Mouse (Mus musculus) activated CD4-positive, CD25-positive, alpha-beta regulatory T cell, adult 4 months (primary cell): ENCODE results near the gene Slc44a5. TPM values are rescaled to one million over a fixed set of nuclear protein-coding genes. Genes with fewer than 3 reads are reported as not detected.
"Not testable (repeated sequence)": the region's sequence is repeated elsewhere in the genome, so short reads cannot be mapped to it uniquely, and the experiment has no call there.

Experiments used
- ATAC-seq: one replicate; pipeline ENCODE4 v1.8.0; 2017
- polyA plus RNA-seq, 2 experiments: library from polyadenylated mRNA; unstranded; fragments of 100-300 nt; shearing (Covaris generic); gene quantifications; one replicate each; pipeline ENCODE4 v1.2.1; 2017

Gene Slc44a5
- polyA plus RNA-seq, 2 experiments from 2014 or later = not detected

DNA sequence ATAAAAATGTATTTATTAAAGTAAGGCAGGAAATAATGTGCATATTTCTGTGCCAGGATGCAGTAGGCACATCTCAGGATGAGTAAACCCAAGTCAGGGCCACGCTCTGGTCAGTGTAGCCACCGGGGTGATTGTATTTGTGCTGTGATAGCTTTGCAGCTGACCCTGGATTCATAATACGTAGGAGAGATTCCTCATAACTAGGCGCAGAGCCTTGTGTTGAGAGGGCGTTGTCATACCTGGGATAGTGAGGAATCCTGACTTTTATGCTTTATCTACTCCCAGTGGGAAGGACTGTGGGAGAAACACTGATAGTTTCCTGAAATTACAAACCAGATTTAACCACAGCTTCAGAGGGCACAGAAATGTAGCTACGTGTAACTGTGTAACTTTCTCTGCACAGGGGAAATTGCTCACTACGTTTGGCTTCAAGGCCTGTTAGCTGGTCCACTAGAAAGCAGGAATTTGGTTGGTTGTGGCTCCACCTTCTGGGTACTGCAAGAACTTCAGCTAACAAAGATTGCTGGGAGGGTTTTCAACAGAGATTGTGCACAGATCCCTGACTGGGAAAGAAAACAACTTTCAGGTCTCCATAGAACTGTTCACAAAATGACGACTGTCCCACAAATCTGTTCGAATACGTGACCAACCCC, 253.0 kb downstream of the Slc44a5 start:
- no peak for ATAC-seq

DNA sequence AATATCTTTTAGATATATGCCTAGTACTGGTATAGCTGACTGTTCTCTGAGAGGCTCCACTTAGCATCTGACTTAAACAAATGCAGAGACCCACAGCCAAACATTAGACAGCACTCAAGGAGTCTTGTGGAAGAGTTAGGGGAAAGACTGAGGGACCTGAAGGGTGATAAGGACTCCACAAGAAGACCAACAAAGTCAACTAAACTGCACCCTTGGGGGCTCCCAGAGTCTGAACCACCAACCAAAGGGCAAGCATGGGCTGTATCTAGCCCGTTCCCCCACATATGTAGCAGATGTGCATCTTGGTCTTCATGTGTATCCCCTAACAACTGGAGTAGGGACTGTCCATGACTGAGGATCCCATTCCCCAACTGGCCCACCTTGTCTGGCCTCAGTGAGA, 271.7 kb downstream of the Slc44a5 start:
- no peak for ATAC-seq

DNA sequence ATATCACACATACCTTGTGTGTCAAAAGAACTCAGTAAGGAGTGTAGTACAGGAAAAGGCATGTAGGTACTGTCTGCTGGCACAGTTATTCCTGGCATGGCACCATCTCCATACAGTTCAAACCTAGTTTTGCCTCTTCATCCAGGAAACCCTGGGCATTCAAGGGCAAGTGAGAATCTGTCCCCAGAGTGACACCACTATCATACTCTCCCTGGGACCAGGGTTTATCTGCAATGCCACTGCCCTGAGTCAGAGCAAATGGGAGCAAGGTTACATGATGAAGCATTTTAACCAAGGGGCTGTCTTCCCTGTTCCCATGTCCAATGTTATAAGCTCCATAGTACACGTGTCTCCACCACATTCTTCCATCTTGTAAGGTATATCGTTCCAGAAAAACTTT, 278.2 kb downstream of the Slc44a5 start:
- no peak for ATAC-seq

DNA sequence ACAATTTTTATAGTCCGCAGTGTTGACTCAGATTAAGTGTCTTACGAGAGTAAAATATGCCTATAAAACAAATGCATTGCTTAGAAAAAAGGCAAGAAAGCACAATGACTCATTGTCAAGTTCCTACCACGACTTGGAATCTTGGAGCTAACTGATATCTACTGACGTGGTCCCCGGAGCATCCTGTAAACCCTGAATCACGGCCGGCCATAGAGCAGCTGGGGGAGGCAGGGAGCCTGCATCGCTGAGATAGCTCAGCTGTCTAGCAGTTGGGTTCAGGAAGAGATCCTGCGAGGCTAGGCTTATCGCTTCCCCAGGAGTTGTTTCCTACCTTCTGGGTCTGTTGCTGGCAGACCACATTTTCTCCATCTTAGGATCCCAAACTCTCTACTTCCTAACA, 279.0 kb downstream of the Slc44a5 start:
- ATAC-seq = no peak

DNA sequence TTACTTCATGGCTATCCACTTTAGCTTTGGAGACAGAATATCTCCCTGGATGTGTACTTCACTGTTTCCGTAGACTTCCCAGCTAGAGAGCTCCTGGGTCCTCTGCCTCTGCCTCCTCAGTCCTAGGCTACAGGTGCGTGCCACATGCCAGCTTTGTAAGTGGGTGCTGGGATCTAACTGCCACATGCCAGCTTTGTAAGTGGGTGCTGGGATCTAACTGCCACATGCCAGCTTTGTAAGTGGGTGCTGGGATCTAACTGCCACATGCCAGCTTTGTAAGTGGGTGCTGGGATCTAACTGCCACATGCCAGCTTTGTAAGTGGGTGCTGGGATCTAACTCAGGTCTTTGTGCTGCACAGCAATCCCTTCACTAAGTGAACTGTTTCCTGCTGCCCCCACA, 281.0 kb downstream of the Slc44a5 start:
- not testable (repeated sequence) for ATAC-seq

DNA sequence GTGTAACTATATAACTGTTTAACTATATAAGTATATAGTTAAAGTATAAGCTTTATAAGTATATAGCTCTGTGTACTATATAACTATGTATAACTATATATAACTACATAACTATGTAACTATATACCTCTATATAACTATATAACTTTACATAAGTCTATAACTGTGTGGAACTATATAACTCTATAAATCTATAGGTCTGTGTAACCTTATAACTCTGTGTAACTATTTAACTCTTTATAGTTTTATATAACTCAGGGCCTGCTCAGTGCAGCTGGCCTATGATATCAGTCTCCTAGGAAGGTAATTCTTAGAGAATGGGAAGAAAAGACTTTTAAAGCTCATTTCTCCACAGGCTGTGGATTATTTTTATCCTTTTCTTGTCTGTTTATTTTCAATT, 284.1 kb downstream of the Slc44a5 start:
- ATAC-seq = no peak

DNA sequence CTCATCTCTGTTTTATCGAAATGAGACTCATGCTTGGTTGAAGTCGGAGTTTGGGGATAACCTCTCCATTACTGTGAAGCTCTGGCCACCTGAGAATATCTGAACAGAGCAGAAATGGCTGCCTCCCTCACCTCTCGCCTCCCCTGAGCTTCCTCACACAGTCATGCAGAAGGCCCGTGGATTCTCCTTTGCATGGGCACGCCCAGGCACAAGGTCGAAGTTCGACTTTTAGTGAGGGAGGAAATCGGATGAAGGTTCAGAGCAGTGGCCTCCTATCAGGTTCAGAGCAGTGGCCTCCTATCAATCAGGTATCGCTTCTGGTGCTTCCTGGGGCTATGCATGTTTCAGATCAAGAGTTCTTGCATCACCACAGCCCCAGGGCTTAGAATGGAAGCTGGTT, 295.1 kb downstream of the Slc44a5 start:
- no peak for ATAC-seq

DNA sequence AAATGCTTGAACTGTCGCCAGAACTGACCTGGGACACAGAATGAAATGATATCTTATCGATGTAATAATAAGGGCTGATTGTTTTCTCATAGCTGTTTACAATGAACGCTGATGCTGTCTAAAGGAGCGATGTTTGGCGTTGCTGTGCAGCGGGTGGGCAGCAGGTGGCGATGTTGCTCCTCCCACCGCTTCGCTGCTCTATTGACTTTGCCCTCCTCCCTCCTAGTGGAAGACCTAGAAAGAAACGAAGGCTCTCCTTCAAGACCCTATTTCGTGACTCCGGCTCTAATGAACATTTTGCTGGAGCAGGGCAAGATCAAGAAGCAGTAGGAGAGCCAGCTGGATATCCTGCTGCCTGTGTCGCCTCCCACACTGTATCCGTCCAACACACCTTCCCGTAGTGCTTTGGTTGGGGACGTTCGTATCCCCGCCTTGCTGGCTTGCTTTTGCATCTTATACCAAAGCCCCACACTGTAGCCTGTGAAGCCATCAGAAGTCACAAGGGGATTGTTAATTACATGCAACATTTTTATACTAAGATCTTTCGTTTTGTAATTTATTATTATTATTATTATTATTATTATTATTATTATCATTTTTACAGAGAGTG, 296.6 kb downstream of the Slc44a5 start:
- peak; percentile 52 for ATAC-seq

DNA sequence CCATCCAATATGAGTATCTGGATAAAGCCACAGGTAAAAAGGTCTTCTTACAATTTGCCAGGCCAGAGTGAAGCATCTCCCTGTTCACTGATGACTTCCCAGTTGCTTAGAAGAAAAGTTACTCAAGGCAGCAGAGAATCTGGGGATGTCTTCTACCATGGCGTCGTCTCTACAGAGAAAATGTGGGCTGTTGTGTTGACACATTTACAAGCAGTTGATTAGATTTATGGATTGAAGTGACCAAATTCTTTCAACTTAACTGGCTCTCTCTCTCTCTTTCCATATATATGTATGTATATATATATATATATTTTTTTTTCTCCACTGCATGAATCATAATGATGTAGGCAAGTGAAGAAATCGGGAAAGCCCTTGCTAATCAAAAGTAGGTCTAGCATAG, 301.4 kb downstream of the Slc44a5 start:
- no peak for ATAC-seq

DNA sequence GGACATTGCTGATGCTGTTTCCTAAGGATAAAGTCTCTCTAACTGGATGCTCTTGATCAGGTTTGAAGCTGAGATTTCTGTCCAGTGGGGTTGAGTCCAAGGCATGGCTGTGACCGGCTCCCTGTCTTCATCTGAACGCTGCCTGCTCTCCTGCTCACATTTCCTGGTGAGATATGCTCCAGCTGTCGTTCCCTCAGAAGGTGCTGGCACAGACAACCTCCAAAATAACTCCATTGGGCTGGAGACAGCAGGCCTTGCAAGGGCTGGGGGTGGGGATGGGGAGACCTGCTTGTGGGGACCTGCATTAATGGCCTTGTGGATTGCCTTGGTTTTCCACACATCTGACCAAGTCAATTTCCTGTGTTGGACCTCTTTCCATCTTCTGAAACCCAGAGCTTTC, 311.0 kb downstream of the Slc44a5 start:
- no peak for ATAC-seq

DNA sequence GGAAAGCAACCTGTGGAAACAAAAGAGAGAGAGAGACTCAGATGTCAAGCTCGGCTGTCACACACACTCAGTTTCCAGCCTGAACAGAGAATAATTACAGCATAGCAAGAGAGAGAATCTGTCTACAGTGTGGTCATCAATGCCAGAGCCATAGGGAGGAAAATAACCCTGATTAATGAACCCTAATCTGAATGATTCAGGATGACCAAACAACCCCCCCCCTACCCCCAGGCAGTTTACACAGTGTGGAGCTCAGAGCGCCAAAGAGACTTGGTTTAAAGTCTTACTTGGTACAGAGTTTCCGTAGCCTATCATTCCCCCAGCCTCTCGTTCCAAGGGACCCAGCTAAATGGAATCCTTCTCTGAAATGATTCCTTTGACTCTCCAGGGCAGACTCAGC, 312.1 kb downstream of the Slc44a5 start:
- ATAC-seq = no peak

DNA sequence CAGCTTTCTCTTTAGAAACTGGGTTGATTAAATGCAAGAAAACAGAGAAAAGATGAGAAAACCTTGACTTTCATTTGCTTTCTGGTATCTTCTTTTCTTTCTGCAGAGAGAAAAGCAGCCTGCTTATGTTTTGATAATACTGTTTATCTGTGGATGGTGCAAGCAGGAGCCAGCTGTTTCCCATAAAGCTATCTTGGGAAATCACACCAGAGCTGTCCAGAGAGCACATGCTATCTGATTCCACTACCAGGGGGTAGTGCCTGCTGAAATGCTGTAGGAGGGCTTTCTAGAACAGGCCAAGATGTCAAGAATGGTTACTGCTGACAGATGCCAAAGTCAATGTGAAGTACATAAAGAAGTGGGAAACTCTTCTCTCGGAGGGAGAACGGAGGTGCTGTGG, 314.0 kb downstream of the Slc44a5 start:
- no peak for ATAC-seq

DNA sequence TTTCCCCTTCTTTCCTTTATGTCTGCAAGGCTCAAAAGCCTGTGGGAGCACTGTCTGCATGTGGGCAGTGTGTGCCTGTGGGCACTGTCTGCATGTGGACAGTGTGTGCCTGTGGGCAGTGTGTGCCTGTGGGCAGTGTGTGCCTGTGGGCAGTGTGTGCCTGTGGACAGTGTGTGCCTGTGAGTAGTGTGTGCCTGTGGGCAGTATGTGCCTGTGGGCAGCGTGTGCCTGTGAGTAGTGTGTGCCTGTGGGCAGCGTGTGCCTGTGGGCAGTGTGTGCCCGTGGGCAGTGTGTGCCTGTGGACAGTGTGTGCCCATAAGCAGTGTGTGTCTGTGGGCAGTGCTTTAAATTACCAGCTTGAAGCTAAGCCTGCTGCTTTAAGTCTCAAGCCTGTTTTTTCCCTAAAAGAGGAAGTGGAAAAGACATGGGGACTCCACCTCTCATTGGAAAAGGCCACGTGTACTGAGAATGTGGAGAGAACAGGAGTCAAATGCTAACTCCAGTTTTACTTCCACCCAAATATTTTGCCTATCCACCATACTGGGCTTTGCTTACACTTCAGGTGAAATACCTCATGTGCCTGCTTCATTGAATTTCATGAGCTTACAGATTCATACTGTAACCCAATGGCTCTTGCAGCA, 315.3 kb downstream of the Slc44a5 start:
- no peak for ATAC-seq

DNA sequence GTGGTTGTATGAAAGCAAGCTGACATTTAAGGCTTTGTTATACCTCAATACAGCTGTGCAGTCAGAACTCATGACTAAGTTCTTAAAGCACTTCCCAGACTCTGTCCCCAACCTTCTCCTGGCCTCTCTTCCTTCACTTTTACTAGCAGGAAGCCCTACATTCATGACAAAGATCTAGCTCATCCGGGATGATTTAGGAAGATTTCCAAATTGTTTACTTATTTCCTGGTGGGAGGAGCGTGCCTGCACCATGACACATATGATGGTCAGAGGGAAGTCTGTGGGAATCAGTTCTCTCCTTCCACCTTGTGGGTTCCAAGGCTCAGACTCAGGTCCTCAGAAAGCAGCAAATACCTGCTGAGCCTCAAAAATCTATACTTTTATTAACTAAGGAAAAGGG, 317.1 kb downstream of the Slc44a5 start:
- ATAC-seq = no peak

DNA sequence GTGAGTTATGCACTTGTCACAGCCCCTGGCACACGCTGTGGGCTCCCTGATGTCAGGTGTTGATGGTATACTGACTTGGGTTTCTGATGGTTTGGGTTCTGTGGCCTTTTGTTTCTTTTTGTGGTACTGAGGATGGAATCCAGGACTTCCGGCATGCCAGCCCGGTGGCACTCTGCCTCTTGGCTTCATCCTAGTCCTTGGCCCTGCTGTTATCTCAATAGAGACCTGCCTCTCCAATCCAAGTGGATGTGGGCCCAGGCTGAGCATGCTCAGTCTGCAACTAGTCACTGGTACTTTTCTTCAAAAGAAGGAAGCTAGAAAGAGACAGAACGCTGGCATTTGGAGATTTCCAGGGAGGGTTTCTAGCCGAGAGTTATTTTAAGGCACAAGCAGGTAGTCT, 318.9 kb downstream of the Slc44a5 start:
- ATAC-seq = no peak

DNA sequence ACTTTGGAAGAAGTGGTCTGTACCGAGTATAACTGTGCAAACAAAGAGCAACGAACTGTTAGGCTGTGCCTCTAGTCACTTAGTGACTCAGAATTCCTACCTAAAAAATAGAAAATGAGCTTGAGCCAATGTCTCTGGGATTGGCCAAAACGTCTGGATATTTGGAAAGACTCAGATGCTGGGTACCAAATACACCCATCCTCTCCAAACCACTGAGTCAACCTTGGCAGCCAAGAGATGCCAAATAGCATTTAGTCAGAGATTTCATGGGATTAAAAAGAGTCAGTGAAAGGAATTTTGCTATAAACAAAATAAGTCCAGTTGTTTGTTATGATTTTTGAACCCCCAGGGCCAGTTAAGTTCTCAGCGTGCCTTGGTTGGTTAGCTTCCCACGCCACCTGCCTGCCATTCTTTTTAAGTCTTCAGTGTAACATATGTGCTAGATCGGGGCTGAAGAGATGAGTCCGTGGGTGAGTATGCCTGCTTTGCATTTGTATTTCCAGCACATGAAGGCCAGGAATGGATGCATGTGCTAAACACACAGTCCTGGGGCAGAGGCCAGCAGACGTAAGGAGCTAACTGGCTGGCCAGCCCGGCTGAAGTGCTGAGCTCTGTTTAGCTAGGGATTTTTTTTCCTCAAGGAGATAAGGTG, 320.7 kb downstream of the Slc44a5 start:
- ATAC-seq = no peak

DNA sequence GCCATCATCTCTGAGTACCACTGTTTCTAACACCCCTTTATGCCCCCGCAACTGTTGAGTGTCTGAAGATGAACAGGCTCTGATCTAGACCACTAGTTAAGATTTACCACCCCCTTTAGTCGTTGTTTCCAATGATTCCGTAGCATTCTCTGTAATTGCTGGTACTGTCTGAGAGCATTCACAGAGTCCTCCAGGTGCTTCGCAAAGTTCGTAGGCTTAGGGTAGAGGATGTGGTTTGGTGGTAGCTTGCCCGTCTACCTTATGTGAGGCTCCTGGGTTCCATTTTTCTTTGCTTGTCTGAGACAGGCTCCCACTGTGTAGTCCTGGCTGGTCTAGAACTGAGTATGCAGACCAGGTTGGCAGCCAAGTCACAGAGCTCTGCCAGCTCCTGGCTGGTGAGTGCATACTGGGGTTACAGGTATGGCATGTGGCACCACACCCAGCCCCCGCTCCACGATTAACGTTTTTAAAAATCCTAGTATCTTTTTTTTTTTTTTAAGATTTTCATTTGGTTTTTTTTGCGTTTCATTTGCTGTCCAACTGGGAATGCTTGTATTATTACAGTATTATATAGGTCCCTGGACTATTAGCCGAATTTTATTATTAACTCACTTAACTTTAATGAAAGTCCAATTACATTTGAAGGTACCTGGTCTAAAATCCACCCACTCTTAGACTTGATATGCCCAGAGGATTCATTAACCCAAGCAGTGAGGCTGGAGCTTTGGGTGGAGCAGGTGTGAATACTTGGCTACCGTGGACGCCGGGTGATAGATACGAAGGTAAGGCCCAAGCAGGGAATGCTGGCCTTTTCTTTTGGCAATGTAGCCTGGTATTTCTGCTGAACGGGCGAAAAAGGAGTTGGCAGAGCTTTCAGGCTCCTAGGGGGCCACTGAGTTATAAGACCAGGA, 321.9 kb downstream of the Slc44a5 start:
- ATAC-seq = no peak

DNA sequence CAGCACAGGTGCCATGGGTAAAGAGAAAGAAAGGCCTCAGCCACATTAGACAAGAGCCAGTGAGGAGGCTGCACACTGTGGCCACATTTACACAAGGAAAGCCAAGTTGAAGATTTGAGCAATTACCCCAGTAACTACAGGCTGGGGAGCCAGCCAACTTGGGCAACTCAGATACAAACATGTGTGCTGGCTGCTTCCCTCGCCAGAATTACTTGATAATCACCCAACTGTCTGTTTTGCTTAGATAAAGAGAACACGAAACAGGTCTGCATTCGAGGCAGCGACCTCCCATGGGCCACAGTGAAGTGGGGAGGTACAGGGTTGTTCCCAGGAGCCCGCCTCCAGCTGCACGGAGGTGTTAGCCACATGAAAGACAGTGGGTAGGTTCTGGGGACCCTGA, 324.3 kb downstream of the Slc44a5 start:
- ATAC-seq = no peak

DNA sequence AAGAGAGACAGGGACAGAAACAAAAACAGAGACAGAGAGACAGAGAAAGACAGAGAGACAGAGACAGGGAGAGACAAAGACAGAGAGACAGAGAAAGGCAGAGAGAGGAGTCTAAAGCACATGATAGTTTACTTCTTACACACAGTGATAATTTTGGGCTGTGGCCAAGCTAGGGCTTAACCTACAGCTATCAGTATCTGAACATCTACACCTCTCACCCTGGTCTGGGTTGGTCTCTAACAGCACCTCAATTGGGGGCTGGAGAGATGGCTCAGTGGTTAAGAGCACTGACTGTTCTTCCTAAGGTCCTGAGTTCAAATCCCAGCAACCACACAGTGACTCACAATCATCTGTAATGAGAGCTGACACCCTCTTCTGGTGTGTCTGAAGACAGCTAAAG, 325.3 kb downstream of the Slc44a5 start:
- no peak for ATAC-seq

DNA sequence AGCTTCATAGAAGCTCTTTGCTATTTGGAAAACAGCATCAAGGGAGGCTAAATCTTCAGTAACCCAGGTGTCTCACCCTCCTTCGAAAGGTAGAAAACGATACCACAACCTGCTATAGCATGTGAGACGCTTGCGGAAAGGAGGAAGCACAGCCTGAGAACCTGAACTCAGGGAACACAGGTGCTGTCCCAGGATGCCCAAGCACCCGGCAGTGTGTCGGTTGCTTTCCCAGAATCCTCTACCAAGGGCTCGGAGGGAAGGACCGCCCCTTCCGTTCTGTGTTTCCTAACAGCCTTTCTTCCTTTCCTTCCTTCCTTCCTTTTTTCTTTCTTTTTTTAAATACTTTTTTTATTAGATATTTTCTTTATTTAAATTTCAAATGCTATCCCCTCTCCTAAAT, 326.8 kb downstream of the Slc44a5 start:
- ATAC-seq = no peak

DNA sequence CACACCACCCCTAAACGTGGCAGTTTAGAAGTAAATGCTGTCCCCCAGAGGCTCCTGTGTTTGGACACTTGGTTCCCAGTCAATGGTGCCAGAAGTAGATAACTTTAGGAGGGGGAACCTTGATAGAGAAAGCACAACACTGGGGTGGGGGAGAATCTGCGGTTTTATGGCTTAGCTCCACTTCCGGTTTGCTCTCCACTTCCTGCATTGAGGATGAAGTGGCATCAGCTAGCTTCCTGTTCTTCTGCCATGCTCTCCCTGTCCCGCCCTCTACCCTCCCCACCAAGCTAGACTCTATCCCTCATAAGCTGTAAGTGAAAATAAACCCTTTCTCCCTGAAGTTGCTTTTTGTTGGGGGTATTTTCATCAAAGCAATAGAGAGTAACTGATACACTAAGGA, 327.9 kb downstream of the Slc44a5 start:
- ATAC-seq = no peak

DNA sequence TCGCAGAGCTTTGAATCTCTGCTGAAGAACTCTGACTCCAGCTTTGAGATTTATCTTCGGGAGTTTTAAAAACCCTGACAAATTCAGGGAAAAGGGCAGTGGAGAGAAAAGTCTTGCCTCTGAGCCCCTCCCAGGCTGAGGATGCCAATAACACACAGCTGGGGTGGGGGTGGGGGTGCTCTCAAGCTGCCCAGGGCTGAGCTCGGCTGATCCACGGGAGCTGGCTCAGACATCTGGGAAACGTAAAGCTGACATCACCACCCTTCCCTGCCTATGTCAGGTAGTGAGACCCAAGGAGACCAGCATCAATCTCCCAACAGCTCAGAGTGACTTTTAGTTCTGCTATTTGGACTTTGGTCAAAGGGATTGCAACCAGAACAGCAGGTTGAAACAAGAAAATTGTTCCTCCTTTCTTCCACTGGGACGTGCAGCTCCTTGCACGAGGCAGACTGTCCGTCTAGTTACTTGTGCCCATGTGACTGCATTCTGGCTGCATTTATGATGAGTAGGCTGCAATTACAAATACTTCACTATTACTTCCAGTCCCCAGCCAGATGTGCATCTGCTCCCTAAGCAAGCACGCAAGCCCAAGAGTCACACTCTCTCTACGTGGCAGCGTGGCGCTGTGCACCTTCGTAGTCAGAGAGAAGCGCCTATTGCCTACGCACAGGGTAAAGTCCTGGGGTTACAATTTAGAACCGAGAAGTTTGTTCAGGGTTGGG, 332.1 kb downstream of the Slc44a5 start:
- no peak for ATAC-seq
